Mouse (Mus musculus) olfactory bulb, adult 2 months (tissue): ENCODE data around the gene Slf2. TPM values are rescaled to one million over a fixed set of nuclear protein-coding genes. Genes with fewer than 3 reads are reported as not detected.

Experiments used
- H3K27ac ChIP-seq: fragments of 200-500 bp; 2 replicates; pipeline ENCODE4 v1.5.1; 2012; ENCODE audit warnings: low read depth, low read length; ENCODE audit not compliant: insufficient read depth
- H3K4me1 ChIP-seq: fragments of 200-500 bp; 2 replicates; pipeline ENCODE4 v1.6.1; 2012; ENCODE audit warnings: low read length; ENCODE audit not compliant: control insufficient read depth, insufficient read depth
- H3K4me3 ChIP-seq: fragments of 200-500 bp; 2 replicates; pipeline ENCODE4 v1.5.1; 2012; ENCODE audit warnings: mild to moderate bottlenecking, low read depth, low read length, moderate library complexity; ENCODE audit not compliant: insufficient read depth
- CTCF ChIP-seq: fragments of 200-500 bp; IDR thresholded peaks from 2 replicates; pipeline ENCODE4 v1.5.1; 2012; ENCODE audit warnings: low read depth, mild to moderate bottlenecking, low read length, moderate library complexity; ENCODE audit not compliant: insufficient read depth
- POLR2A ChIP-seq: fragments of 200-500 bp; IDR thresholded peaks from 2 replicates; pipeline ENCODE4 v1.6.1; 2012; ENCODE audit warnings: mild to moderate bottlenecking, low read depth, low read length, moderate library complexity; ENCODE audit not compliant: insufficient read depth
- WGBS: fragments of 180-500 bp; shearing (Covaris S2); methylation state at CpG from one replicate; pipeline ENCODE4 v1.1.7; 2018; 5-methylcytosine and 5-hydroxymethylcytosine counted together
- polyA plus RNA-seq: library from polyadenylated mRNA; stranded (reverse); fragments of >200 nt; gene quantifications from 2 replicates; pipeline ENCODE4 v1.2.4, GENCODE M21; 2012; ENCODE audit warnings: low replicate concordance; ENCODE audit not compliant: missing spikeins, insufficient read depth, insufficient read length

The Slf2 gene
- polyA plus RNA-seq, 1 experiment: not detected

DNA sequence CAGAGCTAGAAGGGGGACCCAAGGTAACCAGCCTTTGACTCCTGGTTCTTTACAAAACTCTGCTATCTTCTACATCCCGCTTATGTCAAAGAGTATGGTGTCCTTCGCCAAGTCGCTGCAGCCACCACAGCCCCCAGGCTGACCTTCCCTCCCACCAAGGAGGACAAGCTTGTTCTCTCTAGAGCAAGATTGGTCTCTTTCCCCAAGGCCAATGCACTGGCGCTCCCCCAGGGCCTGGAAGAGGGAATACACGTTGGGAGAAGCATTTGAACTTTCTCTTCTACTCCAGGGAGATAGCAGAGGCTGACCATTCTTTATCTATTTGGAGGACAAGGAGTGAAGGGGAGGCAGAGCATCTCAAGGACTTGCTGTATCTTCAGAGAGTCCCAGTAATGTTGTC, 33.4 kb upstream of the Slf2 start:
- 78% methylated on average over 5 of the region's 5 CpGs for WGBS
- TF ChIP-seq CTCF (no peak), POLR2A (no peak)
- H3K4me3 ChIP-seq: no peak overlapping the region
- peaks cover 9% of the 10 kb centered on the region for H3K4me1 ChIP-seq
- H3K27ac ChIP-seq: no peak overlapping the region

DNA sequence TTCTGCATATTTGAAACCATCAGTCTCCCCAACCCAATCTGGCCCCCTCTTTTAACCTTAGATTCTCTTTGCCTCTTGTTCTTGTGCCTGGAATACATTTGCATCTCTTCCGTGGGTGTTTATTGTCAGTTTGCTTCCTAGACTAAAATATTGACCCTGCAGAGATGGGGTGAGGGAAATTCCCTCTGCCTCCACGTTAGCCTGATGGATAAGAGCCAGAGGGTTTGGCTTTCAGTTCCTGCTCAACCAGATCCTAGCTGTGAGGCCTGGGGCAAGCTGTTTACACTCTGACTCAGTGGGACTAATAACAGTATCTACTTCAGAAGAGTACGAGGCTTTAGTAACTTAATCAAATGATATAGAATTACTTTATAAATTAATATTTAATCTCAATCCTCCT, 32.3 kb upstream of the Slf2 start:
- no peak overlapping the region for H3K27ac ChIP-seq
- no peak overlapping the region for H3K4me3 ChIP-seq
- TF ChIP-seq POLR2A (no peak), CTCF (no peak)
- peaks cover 9% of the 10 kb centered on the region for H3K4me1 ChIP-seq
- 65% methylated on average over 3 of the region's 3 CpGs for WGBS

DNA sequence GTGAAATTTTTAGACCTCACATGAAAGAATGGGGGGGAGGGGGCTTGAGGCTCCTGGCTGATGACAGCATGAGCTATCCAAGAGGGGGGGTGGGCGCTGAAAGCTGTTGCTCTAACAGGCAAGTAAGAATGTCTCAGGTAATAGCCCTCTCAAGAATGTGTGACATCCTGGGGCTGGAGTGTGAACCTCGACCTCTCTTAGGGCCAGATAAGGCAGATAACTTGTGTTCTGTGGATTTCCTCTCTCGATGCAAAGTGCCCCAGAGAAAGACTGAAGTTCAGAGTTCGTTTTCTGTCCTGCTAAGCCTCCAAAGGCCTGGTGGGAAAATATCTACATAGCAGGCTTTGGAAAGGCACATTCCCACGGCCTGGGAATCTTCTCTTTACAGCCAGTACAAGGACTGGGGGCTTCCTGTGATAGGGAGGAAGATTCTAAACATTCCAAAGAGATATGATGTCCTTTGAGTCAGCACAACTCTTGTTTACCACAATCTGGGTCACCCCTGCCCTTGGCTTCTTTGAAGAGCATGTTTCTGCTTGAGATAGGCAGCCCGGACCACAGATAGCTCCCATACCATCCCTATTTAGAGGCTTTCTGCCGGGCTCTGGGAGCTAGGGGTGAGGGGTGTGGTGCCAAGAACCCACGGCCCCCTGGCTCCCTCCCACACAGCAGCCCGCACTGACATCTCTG, 31.7 kb upstream of the Slf2 start:
- TF ChIP-seq POLR2A (no peak), CTCF (no peak)
- Histone ChIP-seq H3K4me1 (peaks cover 9% of the 10 kb centered on the region), H3K4me3 (no peak overlapping the region), H3K27ac (no peak overlapping the region)
- WGBS: 75% methylated on average over 9 of the region's 9 CpGs

DNA sequence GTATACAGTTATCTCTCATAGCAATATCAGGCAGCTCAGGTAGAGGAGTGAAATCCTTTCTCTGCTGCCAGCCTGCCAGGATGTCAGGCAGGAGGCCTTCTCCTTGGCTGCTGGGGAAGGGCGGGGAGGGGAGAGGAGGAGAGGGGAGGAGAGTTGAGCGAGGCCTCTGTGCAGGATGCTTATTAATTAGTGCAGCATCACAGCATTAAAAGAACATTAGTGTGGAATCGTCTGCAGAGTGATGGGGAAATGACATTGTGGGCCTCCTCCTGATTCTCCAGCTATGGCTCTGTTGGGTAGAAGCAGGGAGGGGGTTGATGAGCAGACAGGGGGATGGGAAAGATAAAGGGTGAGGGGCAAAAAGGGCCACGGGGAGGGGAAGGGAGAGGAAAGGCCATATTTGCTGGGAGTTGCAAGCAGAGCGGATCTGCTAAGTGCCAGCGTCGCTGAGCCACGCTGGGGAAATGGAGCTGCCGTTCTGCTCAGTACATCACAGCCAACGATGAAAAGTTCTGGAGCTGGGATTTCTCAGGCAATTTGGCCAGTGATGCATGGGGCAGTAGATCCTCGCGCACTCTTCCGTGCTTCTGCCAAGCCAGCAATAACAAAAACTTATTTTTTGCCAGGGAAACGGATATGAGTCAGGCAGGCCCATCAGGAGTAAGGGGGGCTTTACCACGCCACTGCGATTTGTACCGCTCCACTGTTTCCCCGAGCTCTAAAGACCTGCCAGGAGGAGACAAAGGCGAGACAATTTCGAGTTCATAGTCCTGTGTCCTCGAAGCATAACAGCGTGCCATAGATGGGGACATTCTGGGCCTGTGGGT, 30.8 kb upstream of the Slf2 start:
- Histone ChIP-seq H3K4me3 (no peak overlapping the region), H3K4me1 (peaks cover 9% of the 10 kb centered on the region), H3K27ac (no peak overlapping the region)
- TF ChIP-seq POLR2A (no peak), CTCF (no peak)
- WGBS: 20% methylated on average over 22 of the region's 22 CpGs

DNA sequence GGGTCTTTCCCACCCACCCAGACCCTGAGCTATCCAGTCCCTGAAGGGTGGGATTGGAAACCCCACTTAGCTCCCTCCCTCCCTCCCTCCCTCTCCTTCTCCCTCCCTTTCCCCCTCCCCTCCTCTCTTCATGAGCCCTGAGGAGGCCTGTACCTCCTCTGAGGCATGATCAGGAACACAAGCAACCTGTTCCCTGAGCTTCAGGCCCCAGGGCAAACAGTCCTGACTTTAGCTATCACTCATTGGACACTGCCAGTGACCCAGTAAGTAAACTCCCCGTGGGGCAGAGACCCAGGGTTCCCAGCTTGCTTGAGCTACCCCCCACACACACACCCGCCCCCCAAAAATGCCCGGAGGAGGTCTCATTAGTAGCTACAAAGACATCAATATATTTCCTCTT, 29.9 kb upstream of the Slf2 start:
- no peak overlapping the region for H3K4me3 ChIP-seq
- TF ChIP-seq POLR2A (no peak), CTCF (no peak)
- WGBS: 65% methylated on average over 3 of the region's 3 CpGs
- H3K4me1 ChIP-seq: peaks cover 9% of the 10 kb centered on the region
- H3K27ac ChIP-seq: no peak overlapping the region

DNA sequence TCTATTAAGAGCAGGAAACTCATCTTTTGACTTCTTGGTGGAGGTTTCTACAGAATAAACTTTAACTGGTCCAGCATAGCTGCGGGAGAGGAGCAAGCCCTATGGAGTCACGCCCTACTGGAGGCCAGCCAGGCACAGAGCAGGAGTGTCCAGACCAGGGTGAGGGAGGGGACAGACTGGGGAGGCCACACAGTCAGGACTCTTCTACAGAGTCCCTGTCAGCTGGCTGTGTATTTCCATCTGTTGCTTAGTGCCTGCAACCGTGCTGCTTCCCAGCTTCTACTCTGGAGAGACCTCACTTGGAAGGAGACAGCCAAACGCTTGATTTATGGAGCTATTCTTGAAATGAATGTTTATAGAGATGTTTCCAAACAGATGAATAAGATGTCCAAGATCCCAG, 28.6 kb upstream of the Slf2 start:
- TF ChIP-seq CTCF (no peak), POLR2A (no peak)
- H3K27ac ChIP-seq: no peak overlapping the region

DNA sequence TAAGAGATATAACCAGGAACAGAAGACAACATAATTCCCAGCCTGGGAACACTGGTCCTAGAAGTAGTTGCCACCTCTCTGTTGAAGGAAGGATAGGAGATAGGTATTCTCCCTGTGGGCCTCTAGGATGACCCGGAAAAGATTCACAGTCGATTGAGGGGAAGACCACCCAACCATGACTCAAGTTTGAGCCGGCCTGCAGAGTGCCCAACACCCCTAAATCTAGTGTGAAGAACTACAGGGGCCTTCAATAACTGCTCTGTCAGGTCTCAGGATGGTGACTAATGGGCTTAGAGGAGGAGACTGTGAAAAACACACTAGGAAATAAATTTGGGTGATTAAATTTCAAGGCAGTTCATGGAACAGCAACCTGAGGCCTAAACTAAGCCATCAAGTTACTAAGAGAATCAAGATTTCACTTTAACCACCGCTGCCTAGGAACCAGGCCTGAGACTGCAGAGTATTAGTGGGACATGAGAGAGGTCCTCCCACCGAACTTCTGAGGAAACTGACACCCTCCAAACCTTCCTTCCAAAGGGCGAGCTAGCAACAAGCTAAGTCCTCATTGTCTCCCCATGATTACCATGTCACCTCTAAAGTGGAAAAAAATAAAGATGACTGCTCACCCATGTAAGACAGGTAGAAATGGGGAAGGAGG, 27.5 kb upstream of the Slf2 start:
- peaks cover 16% of the 10 kb centered on the region for H3K4me1 ChIP-seq
- no peak overlapping the region for H3K4me3 ChIP-seq
- 85% methylated on average over 6 of the region's 6 CpGs for WGBS
- H3K27ac ChIP-seq: no peak overlapping the region
- TF ChIP-seq CTCF (no peak), POLR2A (no peak)

More for the DNA sequence above, 28.6 kb upstream of the Slf2 start:
- H3K4me3 ChIP-seq: no peak overlapping the region
- WGBS: 91% methylated on average over 4 of the region's 4 CpGs
- H3K4me1 ChIP-seq: peaks cover 9% of the 10 kb centered on the region

DNA sequence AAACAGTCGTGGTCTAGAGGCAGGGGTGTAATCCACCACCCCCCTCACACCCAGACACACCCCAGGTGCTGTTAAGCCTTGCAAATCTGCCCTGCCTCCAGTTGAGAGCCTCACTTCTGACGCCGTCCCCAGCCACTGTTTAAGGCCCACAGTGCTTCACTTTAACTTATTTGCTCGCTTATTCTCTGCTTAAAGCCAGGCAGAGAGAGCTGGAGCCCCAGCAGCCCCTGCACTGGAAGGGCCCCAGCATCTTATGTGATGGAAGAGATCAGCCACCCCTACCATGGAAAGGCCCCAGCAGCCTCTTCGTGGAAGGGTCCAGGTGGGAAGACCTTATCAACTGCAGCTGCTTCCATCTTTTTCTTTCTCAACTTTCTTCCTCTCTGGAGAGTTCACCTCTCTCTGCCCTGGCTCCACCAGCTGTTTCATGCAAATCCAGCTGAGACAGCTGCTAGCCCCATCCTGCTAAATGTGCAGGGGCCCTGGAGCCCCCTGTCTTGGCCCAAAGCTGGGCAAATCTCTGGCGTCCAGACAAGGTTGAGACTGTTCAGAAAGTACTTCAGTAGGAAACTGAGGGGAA, 26.7 kb upstream of the Slf2 start:
- TF ChIP-seq POLR2A (no peak), CTCF (no peak)
- WGBS: 76% methylated on average over 6 of the region's 6 CpGs

DNA sequence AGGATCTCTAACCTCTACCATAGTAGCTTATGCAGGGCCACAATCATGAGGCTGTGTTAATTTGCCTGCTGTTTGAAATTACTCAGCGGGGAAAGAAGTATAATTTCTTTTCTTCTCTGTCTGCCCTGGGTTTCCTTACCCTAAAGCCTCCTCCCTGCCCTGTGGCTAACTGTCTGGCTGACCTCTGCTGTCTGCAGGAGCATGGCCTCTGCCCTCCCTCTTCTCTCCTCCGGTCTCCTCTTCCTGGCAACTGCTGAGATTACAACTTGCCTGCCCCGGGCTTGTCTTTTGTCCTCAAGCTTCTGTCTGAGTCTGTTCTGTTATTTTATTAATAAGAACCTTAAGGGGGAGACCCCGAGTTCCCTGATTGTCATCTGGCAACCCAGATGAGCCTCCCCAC, 25.6 kb upstream of the Slf2 start:
- no peak overlapping the region for H3K27ac ChIP-seq
- H3K4me3 ChIP-seq: no peak overlapping the region
- TF ChIP-seq CTCF (no peak), POLR2A (no peak)
- H3K4me1 ChIP-seq: peaks cover 12% of the 10 kb centered on the region
- WGBS: 63% methylated on average over 4 of the region's 4 CpGs

More for the DNA sequence above, 26.7 kb upstream of the Slf2 start:
- Histone ChIP-seq H3K27ac (no peak overlapping the region), H3K4me3 (no peak overlapping the region), H3K4me1 (peaks cover 17% of the 10 kb centered on the region)
